Mouse (Mus musculus) CD4-positive, CD25-positive, alpha-beta regulatory T cell, adult 2 months (primary cell): ENCODE results near the gene Tlx3.
A peak's percentile ranks its signal among the peaks of the same experiment; 100 is the strongest.

ENCODE experiments used
- DNase-seq: peaks from one replicate; pipeline ENCODE4 v3.0.0-alpha.2; 2012; ENCODE audit warnings: low read depth, low spot score

Gene Tlx3

GRCm38 (mm10) chr11:33197133-33197514 is 6.3 kb downstream of the Tlx3 start:
- DNase-seq, result no peak

DNA sequence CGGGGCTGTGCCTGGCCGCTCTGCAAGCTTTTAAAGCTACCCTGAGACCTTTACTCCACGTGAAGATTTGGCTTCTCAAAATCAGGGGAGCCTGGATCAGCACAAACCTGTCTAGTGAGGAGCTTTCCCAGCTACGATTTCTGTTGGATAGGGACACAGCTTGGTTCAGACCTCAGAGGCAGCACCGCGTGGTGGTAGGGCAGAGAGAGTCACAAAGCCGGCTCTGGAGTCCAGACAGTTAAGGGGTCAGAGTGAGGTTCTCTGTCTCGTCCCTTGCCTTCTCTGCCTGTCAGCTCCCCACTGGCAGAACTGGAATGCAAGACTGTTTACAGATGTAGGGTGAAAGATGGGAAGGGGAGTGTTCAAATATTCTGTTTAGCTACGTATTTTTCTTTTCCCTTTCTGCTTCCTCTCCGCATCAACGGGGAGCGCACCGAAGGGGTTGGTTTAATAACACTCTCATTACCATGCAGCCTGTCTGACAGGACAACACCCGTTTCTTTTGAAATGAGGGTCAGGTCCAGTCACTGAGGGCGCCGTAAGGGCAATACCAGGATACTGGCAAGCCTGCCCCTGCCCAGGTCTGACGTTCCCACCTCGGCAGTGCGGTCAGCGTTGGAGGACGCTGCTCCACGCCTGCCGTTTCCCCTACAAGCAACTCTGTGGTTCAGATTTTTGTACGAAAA is 6.8 kb downstream of the Tlx3 start:
- DNase-seq, result no peak

- DNase-seq, result no peak
Observed at GRCm38 (mm10) chr11:33195531-33196446, 7.6 kb downstream of the Tlx3 start.

DNA sequence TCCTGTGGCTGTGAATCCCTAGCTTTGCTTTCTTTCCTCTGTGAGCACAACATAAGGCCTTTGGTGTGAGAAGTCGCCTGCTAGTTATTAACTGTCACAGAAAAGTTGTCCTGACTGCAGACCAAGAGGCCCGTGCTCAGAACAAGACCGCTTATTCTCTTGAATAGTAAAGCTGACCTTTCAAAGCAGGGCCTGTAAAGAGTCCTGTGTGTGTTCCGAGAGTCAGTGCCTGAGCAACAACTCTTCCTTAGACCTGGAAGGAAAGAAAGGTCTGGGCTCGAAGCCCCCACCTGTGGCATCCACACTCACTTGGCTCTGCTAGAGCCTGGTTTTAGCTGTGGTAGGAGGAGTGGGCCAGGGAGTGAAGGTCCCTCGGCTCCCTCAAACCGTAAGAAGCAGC is 8.3 kb downstream of the Tlx3 start:
- DNase-seq, result no peak

DNA sequence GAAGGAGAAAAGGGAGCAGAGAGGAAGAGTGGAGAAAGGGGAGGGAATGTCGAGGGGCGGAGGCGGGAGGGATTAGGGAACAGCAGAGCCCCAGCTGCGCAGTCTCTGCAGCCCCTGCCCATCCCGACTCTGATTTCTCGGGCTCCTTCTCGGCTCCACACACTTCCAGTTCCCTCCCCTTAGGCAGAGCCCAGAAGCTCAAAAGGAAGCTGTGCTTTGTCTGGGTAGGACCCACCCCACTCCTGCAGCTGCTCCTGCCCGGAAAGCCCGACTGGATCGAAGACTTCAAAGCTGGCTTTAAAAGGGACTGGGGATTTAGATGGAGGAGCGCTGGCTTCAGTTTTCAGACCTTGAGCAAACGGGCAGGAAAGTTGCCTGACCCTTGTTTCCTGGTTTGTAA is 9.7 kb downstream of the Tlx3 start:
- no peak for DNase-seq

DNA sequence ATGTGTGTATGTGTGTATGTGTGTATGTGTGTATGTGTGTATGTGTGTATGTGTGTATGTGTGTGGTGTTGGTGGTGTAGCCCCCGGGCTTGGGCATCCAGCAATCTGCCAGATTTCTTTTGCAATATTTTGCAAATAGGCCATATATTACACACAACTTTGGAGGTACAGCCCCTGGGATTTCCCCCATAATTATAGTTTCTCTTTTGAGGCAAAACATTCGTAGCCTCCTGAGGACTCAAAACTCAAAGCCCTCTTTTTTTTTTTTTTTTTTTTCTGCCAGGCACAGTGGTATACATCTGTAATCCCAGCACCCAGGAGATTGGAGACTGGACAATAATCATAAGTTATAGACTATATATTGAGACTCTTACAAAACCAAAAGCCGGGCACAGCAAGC is 21.6 kb downstream of the Tlx3 start:
- no peak for DNase-seq

DNA sequence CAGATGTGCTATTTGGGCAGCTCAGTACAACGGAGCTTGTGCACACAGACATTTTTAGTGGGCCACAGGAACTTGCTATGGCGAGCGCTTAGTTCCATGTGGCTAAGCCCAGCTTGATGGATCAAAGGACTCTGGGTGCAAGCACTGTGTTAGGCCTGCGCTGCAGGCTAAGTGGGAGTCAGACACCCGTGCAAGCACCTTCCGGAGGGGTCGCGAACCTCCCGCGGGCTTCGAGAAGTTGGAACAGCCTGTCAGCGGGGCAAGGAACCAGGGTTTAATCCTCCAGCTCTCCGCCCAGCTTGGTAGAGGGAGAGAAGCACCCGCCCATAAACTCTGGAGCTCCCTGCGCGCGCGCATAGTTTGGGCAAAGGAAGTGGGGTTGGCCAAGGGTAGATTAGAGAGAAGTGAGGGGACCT is 22.7 kb downstream of the Tlx3 start:
- no peak for DNase-seq

DNA sequence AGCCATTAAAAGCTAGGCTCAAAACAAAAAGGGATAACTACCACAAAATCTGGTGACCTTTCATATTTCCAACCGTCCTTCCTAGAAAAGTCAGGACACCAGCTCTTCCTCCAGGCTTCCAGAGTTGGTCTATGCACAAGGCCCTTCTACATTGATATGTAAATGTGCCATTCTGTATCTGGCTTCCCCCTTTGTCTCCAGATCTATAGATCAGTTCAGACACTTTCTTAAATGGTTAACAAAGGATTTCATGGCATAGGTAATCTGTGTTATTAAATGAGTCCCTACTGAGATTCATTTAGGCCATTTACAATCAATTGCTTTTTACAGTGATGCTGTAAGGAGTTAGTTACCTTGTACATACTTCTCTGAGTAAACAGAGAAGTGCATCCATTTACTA is 23.6 kb downstream of the Tlx3 start:
- DNase-seq, result no peak

GRCm38 (mm10) chr11:33176525-33177245 is 26.7 kb downstream of the Tlx3 start:
- peak; percentile 54 for DNase-seq

DNA sequence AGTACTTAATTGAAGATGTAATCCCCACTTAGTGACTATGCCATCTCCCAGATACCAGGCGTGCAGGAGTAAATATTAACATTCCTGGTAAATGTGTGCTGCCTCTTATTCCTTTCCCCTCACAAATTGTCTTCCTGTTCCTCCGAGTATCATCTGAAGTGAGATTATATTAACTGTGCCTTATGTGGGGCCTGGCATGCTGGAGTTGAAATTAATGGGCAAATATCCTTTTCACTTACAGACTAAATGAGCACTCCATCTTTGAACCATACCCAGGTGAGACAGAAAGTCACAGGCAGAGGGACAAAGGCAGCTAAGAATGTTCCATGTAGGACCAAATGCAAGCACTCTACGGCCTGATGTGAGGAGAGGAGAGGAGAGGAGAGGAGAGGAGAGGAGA is 27.6 kb downstream of the Tlx3 start:
- no peak for DNase-seq

DNA sequence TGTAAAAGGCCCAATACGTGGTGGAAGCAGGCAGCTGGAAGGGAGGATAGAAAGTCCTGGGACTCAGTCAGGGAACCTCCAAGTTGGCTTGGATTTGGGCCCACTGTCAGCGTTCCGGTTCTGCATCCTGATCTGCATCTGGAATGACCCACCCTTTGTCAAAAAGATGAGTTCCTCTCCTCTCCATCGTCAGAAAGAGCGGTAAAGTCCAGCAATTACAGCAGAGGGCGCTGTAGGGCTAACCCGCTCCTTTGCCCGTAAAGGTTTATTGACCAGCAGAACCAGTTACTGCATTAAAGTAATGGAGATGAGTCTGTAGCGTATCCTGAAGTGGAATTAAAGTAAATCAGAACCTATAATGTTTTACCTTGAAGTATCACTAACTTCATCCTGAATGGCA is 32.9 kb downstream of the Tlx3 start:
- peak; percentile 76 for DNase-seq

DNA sequence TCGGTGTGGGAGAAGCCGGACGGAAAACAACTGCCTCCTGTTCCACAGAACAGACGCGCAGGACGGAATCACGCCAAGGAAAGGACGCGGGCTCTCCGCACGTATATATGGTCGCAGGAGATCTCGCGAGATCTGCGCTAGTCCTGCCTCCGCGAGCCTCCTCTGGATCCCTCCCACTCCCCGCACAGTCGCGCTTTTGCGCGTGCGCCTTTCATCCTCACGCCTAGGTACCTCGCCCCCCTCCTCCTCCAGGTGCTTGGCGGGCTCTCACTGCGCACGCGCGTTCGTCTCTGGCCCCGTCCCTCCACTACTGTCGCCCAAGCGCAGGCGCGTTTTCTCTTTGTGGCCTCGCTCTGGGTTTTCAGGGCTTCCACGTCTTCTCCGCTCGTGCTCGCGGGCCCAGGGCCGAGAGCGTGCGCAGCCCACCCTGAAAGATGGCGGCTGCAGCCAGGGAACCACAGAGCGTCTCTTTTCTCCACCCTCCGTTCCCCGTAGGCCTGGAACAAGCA is 40.3 kb downstream of the Tlx3 start, which contains the start of gene Npm1:
Npm1 (minus strand) TSS at position 209 of the 509 bp plus-strand sequence.
- peak; percentile 100 for DNase-seq

DNA sequence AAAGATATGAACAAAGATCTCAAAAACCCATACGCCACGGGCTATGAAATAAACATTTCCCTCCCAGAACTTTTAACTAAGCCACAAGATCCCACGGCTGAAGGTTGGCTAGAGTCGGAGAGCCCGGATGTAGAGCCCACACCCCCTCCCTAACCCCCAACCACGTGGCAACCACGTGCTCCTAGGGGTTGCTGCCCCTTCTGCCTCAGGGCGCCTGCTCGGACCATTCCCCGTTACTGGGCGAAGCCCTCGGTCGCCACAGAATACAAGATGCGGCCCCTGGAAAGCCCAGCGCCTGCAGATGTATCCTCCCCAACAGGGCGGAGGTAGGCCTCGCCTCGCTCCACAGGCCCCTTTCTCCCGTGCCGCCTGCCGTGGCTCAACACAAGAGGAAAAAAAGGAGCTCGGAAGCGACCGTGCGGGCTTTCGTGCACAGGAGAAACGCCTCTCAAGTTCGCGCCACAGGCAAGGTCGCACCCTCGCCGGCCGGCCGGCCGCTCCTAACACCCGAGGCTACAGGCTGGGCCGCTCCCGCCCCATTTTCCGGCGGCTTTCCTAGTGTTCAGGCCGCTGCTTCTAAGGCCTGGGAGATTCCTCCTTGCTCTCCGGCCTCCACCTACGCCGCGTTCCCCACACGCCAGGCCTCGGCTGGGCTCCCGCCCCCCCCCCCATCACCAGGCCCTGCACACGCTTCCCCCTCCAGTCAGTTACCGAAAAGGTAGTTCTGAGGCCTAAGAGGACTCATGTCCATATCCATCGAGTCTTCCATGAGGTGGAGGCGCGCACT is 41.0 kb downstream of the Tlx3 start:
- DNase-seq, result peak; percentile 83

DNA sequence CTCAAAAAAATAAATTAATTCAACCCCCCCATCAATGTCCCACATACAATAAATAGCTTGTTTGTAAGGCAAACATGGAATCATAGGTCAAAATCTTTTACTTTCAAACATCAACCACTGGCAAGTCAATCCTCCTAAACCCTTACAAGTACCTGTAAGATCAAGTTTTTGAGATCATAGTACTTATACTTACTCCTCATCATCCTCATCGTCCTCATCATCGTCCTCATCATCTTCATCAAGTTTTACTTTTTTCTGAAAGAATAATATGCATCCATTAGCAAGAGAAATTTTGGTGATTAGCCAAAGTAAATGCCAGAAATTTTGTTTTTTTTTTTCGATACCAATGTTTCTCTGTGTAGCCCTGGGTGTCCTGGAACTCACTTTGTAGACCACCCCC is 43.6 kb downstream of the Tlx3 start:
- no peak for DNase-seq

DNA sequence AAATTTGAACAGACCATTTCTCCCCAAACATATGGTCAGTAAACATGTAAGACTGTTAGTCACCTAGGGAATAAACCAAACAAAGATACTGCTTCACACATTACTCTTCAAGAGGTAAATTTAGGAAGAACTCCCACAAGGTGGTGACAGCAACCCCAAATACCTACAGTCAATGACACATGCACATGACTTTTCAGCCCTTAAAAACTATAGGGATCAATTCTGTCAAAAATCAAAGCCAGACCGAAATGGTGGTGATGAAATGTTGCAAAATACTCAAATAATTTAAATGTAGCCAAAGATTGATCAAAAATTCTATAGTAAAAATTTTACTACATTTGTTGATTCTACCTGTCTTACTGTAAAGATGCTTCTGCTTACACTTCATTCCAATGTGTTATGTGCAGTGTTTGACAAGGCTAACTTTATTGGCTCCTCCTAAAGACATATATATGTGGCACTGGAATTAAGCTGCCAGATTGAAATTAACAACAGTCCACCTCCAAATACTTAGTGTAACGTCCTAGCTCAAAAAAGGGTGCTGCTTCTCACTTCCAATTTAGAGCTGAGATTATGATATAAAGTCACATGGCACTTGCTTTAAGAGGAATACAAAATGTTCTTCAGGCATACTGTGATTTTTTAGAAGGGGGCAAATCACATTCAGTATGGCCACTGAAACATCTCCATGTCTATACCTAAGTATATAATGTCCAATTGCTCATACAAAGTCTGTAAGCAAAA is 45.8 kb downstream of the Tlx3 start:
- DNase-seq, result no peak

- no peak for DNase-seq
Observed at GRCm38 (mm10) chr11:33156436-33157015, 46.9 kb downstream of the Tlx3 start.

DNA sequence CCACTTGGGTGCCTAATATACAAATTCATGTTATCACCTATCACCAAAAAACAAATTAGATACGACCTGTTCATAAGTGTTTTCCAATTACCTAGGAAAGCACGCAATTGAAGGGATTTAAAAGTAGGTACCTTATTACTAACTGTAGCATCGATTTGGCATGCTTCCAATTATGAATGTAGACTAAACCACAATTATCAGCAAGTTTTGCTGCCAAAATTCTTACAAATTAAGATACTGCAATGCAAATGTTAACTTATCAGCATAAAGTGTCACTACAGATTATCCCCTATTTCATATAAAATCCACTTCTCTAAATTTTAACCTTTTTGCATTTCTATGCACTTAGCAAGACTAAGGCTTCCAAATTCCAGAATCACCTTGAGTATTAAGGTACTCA is 48.9 kb downstream of the Tlx3 start:
- DNase-seq, result no peak

- DNase-seq, result no peak
Observed at GRCm38 (mm10) chr11:33152997-33153396, 50.4 kb downstream of the Tlx3 start.

DNA sequence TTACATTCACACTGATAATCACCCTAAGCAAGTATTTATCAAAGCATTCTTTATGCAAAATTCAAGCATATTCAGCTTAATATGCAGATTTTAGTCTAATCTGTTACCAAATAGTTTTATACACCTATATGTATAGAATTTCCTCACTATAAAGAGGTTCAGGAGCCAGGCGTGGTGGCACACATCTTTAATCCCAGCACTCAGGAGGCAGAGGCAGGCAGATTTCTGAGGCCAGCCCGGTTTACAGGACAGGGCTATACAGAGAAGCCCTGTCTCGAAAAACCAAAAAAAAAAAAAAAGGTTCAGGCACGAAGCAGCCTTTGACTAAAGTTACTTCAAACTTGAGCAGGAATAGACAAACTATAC is 51.6 kb downstream of the Tlx3 start:
- DNase-seq, result no peak

DNA sequence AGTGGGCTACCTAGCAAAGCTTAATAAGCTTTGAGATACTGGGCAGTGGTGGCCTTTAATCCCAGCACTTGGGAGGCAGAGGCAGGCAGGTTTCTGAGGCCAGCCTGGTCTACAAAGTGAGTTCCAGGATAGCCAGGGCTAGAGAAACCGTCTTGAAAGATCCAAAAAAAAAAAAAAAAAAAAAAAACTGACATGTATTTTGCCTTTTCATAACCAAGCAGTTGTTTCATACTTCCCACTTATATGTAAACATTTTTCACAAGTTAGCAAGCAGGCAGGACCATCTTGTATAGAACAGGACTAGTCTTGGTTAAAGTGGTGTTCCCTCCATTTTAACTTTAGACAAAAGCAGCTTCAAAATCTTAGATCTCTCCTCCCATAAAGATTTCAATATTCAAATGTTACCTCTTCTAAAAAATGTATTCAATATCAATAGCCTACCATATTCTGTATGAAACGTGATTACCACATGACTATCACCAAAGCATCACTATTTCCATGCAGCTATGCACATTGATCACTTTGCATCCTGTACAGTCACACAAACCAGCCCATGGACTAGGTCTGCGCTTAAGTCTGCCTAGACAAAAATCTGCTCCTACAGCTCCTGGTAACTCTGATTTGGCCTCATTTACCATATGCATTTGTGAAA is 52.1 kb downstream of the Tlx3 start:
- no peak for DNase-seq
